Mouse (Mus musculus): Measurements from ENCODE around the gene Timd2. TPM values are rescaled to one million over a fixed set of nuclear protein-coding genes. Genes with fewer than 3 reads are reported as not detected.
"Not testable (repeated sequence)": the region's sequence is repeated elsewhere in the genome, so short reads cannot be mapped to it uniquely, and the experiment has no call there.

The Timd2 gene
- total and polyA plus RNA-seq, 3 experiments, result not detected

DNA sequence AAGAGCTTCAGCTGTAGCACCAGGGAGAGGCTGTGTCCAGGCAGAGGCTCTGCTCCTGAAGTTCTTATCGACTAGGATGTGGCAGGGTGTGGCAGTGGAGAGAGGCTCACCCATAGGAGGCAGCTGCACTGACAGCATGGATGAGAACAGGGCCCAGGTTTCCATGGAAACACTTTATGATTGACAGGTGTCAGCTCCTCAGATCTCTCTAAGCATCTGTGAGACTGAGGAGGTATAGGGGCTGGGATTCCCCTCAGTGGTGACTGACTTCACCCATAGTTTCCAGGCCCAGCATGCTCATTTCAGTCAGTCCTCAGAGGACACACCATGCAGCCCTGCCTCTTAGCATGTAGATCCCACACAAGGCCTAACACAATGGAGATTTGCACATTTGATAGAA lies 24.0 kb downstream of the Timd2 start:
- no peak for DNase-seq
- H3K4me3 ChIP-seq, result no peak overlapping the region
- H3K36me3 ChIP-seq (ENCODE audit: control insufficient read depth, insufficient read depth, low read length), result no peaks in the 10 kb centered on the region
- H3K79me2 ChIP-seq (replicated peaks; ENCODE audit: control insufficient read depth, insufficient read depth, low read length), result no peaks in the 10 kb centered on the region
- no peak overlapping the region for H3K27ac ChIP-seq
- no peaks in the 10 kb centered on the region; the same call in 1 of the 2 replicates for H3K27me3 ChIP-seq (ENCODE audit: control insufficient read depth, insufficient read depth, low read length)
- H3K4me1 ChIP-seq (ENCODE audit: control insufficient read depth, insufficient read depth, low read length), result no peaks in the 10 kb centered on the region
- H3K9ac ChIP-seq (ENCODE audit: low read depth, low read length), result no peak overlapping the region
- intact Hi-C loops (cut with DNase I), result no loop called here
- no peak for TF ChIP-seq EP300 (IDR thresholded peaks at IDR 0.05; ENCODE audit: insufficient read depth, low read depth, low read length)
- no peak for TF ChIP-seq POLR2A (IDR thresholded peaks at IDR 0.05; ENCODE audit: insufficient read depth, low read depth, low read length)
- TF ChIP-seq CTCF (IDR thresholded peaks at IDR 0.05), result no peak
- WGBS, result 55% methylated on average over 1 of the region's 1 CpGs

DNA sequence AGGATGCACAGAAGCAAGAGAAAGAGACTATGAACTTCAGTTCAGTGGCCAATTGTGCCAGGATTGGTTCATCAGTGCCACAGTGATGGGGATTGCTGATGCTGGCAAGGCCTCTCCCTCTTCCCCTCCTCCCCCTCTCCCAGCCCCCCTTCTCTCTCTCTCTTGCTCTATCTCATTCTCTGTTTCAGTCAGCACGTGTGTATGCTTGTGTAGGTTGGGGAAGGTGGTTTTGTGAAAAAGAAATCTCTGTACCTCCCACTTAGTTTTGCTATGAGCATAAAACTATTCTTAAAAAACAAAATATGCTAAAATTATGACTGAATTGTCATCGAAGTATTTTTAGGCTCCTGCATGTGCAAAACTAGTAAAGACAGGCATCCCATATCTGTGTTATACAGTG lies 38.9 kb downstream of the Timd2 start:
- intact Hi-C loops (cut with DNase I), result no loop called here
- no peak for DNase-seq
- no peaks in the 10 kb centered on the region for H3K4me1 ChIP-seq (ENCODE audit: control insufficient read depth, insufficient read depth, low read length)
- H3K4me3 ChIP-seq, result no peak overlapping the region
- no peaks in the 10 kb centered on the region for H3K27me3 ChIP-seq (ENCODE audit: control insufficient read depth, insufficient read depth, low read length)
- H3K9ac ChIP-seq (ENCODE audit: low read depth, low read length), result no peak overlapping the region
- no peak overlapping the region for H3K27ac ChIP-seq
- TF ChIP-seq EP300 (IDR thresholded peaks at IDR 0.05; ENCODE audit: insufficient read depth, low read depth, low read length), result no peak
- TF ChIP-seq CTCF (IDR thresholded peaks at IDR 0.05), result no peak
- no peak for TF ChIP-seq POLR2A (IDR thresholded peaks at IDR 0.05; ENCODE audit: insufficient read depth, low read depth, low read length)
- no peaks in the 10 kb centered on the region for H3K79me2 ChIP-seq (replicated peaks; ENCODE audit: control insufficient read depth, insufficient read depth, low read length)
- no peaks in the 10 kb centered on the region for H3K36me3 ChIP-seq (ENCODE audit: control insufficient read depth, insufficient read depth, low read length)
- 58% methylated on average over 2 of the region's 2 CpGs for WGBS

DNA sequence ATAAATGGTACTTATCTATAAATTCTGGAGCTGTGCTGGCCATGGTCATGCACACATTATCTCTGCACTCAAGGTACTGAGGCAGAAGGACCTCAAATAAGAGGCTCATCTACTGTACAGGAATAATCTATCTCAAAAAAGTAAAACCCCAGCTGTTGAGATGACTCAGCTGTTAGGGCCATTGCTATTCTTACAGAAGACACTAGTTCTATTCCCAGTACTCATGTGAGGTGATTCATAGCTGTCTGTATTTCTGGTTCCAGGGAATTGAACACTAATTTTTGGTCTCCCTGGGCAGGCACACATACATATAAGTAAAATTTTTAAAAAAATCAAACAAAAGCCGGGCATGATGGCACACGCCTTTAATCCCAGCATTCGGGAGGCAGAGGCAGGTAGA lies 39.8 kb downstream of the Timd2 start:
- Histone ChIP-seq H3K79me2 (replicated peaks; ENCODE audit: control insufficient read depth, insufficient read depth, low read length) (no peaks in the 10 kb centered on the region), H3K9ac (ENCODE audit: low read depth, low read length) (no peak overlapping the region), H3K4me1 (ENCODE audit: control insufficient read depth, insufficient read depth, low read length) (no peaks in the 10 kb centered on the region), H3K27ac (no peak overlapping the region), H3K36me3 (ENCODE audit: control insufficient read depth, insufficient read depth, low read length) (no peaks in the 10 kb centered on the region), H3K27me3 (ENCODE audit: control insufficient read depth, insufficient read depth, low read length) (no peaks in the 10 kb centered on the region), H3K4me3 (no peak overlapping the region)
- WGBS, result 94% methylated on average over 3 of the region's 3 CpGs
- intact Hi-C loops (cut with DNase I), result no loop called here
- no peak for TF ChIP-seq EP300 (IDR thresholded peaks at IDR 0.05; ENCODE audit: insufficient read depth, low read depth, low read length)
- no peak for TF ChIP-seq POLR2A (IDR thresholded peaks at IDR 0.05; ENCODE audit: insufficient read depth, low read depth, low read length)
- no peak for DNase-seq

DNA sequence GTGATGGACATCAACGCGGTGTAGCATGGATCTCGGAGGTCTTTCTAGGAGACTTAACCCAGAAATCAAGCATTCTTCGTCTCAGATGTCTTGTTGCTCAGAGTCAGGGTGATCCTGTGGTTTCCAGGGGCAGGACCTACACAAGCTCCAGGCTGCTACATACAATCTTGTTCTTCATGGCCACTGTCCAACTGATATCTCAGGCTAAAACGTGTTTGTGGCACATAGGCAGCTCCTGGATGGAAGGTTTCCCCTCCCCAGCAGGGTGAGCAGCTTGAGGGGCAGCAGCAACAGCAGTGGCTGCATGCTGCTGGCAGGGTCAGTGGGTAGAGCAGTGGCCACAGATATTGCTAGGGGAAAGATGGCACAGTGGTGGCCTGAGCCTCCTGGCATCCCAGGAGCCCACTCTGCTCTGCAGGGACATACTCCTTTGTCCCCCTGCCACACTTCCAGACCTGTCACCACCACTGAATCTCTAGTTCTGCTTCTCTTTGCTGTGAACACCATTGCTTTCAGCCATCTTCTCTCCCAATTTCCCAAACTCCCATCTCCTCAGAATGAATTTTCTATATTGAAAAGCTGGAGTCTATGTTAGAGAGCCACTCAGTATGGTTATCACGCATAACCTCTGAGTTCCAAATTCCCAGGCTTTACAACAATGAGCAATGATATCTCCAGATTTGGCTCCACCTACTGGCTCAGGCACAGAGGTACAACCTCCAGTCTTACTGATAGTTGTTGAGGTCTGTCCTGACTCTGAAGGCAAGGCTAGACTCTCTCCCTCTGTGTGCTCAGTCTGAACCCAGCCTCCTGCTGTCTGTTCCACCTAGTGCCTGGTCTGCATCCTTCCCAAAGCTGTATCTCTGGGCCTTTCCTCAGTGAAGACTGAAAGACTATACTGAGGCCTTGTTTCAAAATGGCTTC lies 41.0 kb downstream of the Timd2 start:
- no peak for DNase-seq

DNA sequence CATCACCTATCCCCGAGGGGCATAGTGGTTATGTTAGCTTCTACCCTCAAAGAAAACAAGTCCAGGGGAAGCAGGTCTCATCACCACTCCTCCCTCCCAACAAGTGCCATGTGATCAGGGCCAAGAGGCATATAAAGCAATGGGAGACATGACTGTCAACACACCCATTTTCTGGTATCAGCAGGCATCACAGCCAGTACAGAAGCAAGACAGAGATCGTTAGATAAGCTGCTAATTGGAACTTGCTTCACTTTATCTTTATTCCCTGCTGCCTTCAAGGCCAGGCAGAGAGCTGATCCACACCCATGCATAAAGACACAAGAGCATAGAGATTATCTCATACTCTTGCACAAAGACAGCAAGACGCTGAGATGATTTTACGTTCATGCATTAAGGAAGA lies 43.6 kb downstream of the Timd2 start:
- no peak for TF ChIP-seq CTCF (IDR thresholded peaks at IDR 0.05)
- TF ChIP-seq POLR2A (IDR thresholded peaks at IDR 0.05; ENCODE audit: insufficient read depth, low read depth, low read length), result no peak
- no peak for TF ChIP-seq EP300 (IDR thresholded peaks at IDR 0.05; ENCODE audit: insufficient read depth, low read depth, low read length)
- Histone ChIP-seq H3K36me3 (ENCODE audit: control insufficient read depth, insufficient read depth, low read length) (no peaks in the 10 kb centered on the region), H3K4me3 (no peak overlapping the region), H3K27ac (no peak overlapping the region), H3K9ac (ENCODE audit: low read depth, low read length) (no peak overlapping the region), H3K79me2 (replicated peaks; ENCODE audit: control insufficient read depth, insufficient read depth, low read length) (no peaks in the 10 kb centered on the region), H3K4me1 (ENCODE audit: control insufficient read depth, insufficient read depth, low read length) (no peaks in the 10 kb centered on the region), H3K27me3 (ENCODE audit: control insufficient read depth, insufficient read depth, low read length) (no peaks in the 10 kb centered on the region)
- DNase-seq, result no peak
- intact Hi-C loops (cut with DNase I), result no loop called here
- 62% methylated on average over 4 of the region's 4 CpGs for WGBS

More for the DNA sequence above, 41.0 kb downstream of the Timd2 start:
- H3K4me1 ChIP-seq (ENCODE audit: control insufficient read depth, insufficient read depth, low read length), result no peaks in the 10 kb centered on the region
- no peak overlapping the region for H3K27ac ChIP-seq
- 58% methylated on average over 6 of the region's 6 CpGs for WGBS
- peak; percentile 57 for TF ChIP-seq CTCF (IDR thresholded peaks at IDR 0.05)
- TF ChIP-seq EP300 (IDR thresholded peaks at IDR 0.05; ENCODE audit: insufficient read depth, low read depth, low read length), result no peak
- no peak overlapping the region for H3K4me3 ChIP-seq
- no peaks in the 10 kb centered on the region for H3K27me3 ChIP-seq (ENCODE audit: control insufficient read depth, insufficient read depth, low read length)
- intact Hi-C loops (cut with DNase I), result no loop called here
- H3K9ac ChIP-seq (ENCODE audit: low read depth, low read length), result no peak overlapping the region
- no peaks in the 10 kb centered on the region for H3K36me3 ChIP-seq (ENCODE audit: control insufficient read depth, insufficient read depth, low read length)
- H3K79me2 ChIP-seq (replicated peaks; ENCODE audit: control insufficient read depth, insufficient read depth, low read length), result no peaks in the 10 kb centered on the region

DNA sequence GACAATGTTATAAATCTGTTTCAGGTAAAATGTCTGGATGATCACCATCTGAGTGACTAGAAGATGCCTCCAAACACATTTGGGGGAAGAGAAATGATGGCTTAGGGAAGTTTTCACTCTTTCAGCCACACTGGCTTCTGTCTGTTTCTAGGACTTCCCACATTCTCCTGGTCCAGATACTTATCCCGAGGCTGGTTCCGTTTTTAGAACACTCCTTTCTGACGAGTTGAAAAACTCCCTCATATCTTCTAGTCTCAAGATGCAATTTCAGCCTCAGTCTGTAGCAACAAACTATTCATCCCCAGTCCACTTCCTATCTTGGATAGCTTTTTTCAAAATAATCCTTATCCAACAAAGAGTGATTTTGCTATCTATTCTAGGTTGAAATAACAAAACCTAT lies 54.4 kb downstream of the Timd2 start:
- Histone ChIP-seq H3K36me3 (ENCODE audit: control insufficient read depth, insufficient read depth, low read length) (no peaks in the 10 kb centered on the region), H3K27me3 (ENCODE audit: control insufficient read depth, insufficient read depth, low read length) (no peaks in the 10 kb centered on the region), H3K9ac (ENCODE audit: low read depth, low read length) (no peak overlapping the region), H3K4me1 (ENCODE audit: control insufficient read depth, insufficient read depth, low read length) (no peaks in the 10 kb centered on the region), H3K27ac (no peak overlapping the region), H3K79me2 (replicated peaks; ENCODE audit: control insufficient read depth, insufficient read depth, low read length) (no peaks in the 10 kb centered on the region), H3K4me3 (no peak overlapping the region)
- TF ChIP-seq EP300 (IDR thresholded peaks at IDR 0.05; ENCODE audit: insufficient read depth, low read depth, low read length) (no peak), POLR2A (IDR thresholded peaks at IDR 0.05; ENCODE audit: insufficient read depth, low read depth, low read length) (no peak)
- no peak for DNase-seq
- WGBS, result 31% methylated on average over 3 of the region's 3 CpGs
- intact Hi-C loops (cut with DNase I), result no loop called here

DNA sequence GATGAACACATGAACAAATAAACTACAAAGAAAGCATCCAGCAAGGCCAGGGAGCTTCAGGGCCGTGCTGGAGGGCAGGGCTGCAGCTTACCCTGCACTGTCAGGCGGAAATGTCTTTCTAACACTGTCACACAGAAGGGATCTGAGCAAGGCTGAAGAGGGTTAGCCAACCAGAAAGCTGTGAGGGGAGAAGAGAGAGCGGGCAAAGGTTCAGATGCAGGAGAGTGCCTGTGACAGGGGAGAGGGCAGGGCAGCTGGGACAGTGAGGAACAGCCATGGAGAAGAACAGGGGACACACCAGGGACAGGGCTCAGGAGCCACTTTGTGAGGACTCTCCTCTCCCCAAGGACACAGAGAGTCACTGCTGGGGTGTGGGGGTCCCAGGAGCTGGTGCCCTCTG lies 57.2 kb downstream of the Timd2 start:
- 60% methylated on average over 3 of the region's 3 CpGs for WGBS
- H3K27ac ChIP-seq; H3K4me1 ChIP-seq (ENCODE audit: control insufficient read depth, insufficient read depth, low read length); H3K36me3 ChIP-seq (ENCODE audit: control insufficient read depth, insufficient read depth, low read length); H3K79me2 ChIP-seq (replicated peaks; ENCODE audit: control insufficient read depth, insufficient read depth, low read length); H3K4me3 ChIP-seq; H3K9ac ChIP-seq (ENCODE audit: low read depth, low read length); DNase-seq; H3K27me3 ChIP-seq (ENCODE audit: control insufficient read depth, insufficient read depth, low read length): not testable (repeated sequence)
- intact Hi-C loops (cut with DNase I), result loop anchor here (1.0 kb wide), 1 partner anchor 22 kb away; no protein-coding TSS in a partner anchor

All from heart, adult 2 months (tissue).